Mouse (Mus musculus) lung, embryonic 16.5 days (tissue): ENCODE data around the gene Fchsd2. TPM values are rescaled to one million over a fixed set of nuclear protein-coding genes. Genes with fewer than 3 reads are reported as not detected.

ENCODE experiments used
- ATAC-seq: fragments of 200-750 bp; cut with Nextera tagmentation; 2 replicates; pipeline ENCODE4 v1.8.0; 2017; ENCODE audit warnings: low read depth, mild to moderate bottlenecking, moderate library complexity
- H3K27ac ChIP-seq: fragments of 300-500 bp; sonication (generic); 2 replicates; pipeline ENCODE4 v1.5.1; 2014; ENCODE audit warnings: mild to moderate bottlenecking, control low read depth, low read length
- H3K27me3 ChIP-seq: fragments of 300-500 bp; sonication (generic); 2 replicates; pipeline ENCODE4 v1.6.1; 2014; ENCODE audit warnings: low read depth, low read length, mixed read lengths; ENCODE audit not compliant: control insufficient read depth, insufficient read depth
- H3K36me3 ChIP-seq: fragments of 300-500 bp; sonication (generic); 2 replicates; pipeline ENCODE4 v1.6.1; 2014; ENCODE audit warnings: low read length; ENCODE audit not compliant: control insufficient read depth, insufficient read depth
- H3K4me1 ChIP-seq: fragments of 300-500 bp; sonication (generic); replicated peaks from 2 replicates; pipeline ENCODE4 v1.6.1; 2014; ENCODE audit warnings: low read length, mixed read lengths; ENCODE audit not compliant: control insufficient read depth, insufficient read depth
- H3K4me2 ChIP-seq: fragments of 300-500 bp; sonication (generic); 2 replicates; pipeline ENCODE4 v1.6.1; 2014; ENCODE audit warnings: low read depth, low read length, control low read depth
- H3K4me3 ChIP-seq: fragments of 300-500 bp; sonication (generic); 2 replicates; pipeline ENCODE4 v1.5.1; 2014; ENCODE audit warnings: mild to moderate bottlenecking, low read length, control low read depth
- H3K9ac ChIP-seq: fragments of 300-500 bp; sonication (generic); 2 replicates; pipeline ENCODE4 v1.6.1; 2014; ENCODE audit warnings: low read length, control low read depth
- H3K9me3 ChIP-seq: fragments of 300-500 bp; sonication (generic); 2 replicates; pipeline ENCODE4 v1.6.1; 2016; ENCODE audit warnings: low read length; ENCODE audit not compliant: control insufficient read depth
- whole genome bisulfite sequencing: fragments of 180-500 bp; shearing (Covaris S2); extraction: QIAGEN DNeasy Blood & Tissue Kit; methylation state at CpG from one replicate; pipeline ENCODE4 v1.1.7; 2014; 5-methylcytosine and 5-hydroxymethylcytosine counted together
- polyA plus RNA-seq: library from polyadenylated mRNA; unstranded; fragments of >200 nt; fragmentation: Nextera tagmentation; extraction: Ambion mirVana; gene quantifications from 2 replicates; pipeline ENCODE4 v1.2.1, GENCODE M21; 2015

The Fchsd2 gene
- polyA plus RNA-seq, 1 experiment from 2014 or later: 22.3 TPM

DNA sequence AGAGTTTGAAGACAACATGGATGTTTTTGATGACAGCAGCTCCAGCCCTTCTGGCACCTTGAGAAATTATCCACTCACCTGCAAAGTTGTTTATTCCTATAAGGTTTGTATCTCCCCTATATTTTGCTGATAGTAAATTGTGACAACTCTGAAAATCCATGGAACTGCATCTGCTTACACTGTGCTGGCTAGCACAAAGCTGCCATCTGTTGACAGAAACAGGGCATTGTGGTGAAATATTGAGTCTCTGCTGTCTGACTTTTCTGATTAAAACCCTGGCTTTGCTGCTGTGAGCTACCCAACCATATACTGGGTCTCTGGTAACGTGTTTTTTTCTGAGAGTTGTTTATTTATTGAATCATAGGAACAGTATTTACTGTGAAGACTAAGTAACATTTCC, 178.9 kb downstream of the Fchsd2 start:
- no peaks in the 10 kb centered on the region for H3K27me3 ChIP-seq
- WGBS: 63% methylated on average over 1 of the region's 1 CpGs
- H3K4me3 ChIP-seq: no peak overlapping the region

GRCm38 (mm10) chr7:101272466-101273160, 179.9 kb downstream of the Fchsd2 start:
- no peak overlapping the region for H3K4me2 ChIP-seq
- H3K27me3 ChIP-seq: no peaks in the 10 kb centered on the region
- no peak overlapping the region for H3K27ac ChIP-seq
- H3K36me3 ChIP-seq: peaks cover 10% of the 10 kb centered on the region; the same call in 1 of the 2 replicates
- no peaks in the 10 kb centered on the region; the same call in 1 of the 2 replicates for H3K4me1 ChIP-seq
- no peaks in the 10 kb centered on the region for H3K9me3 ChIP-seq
- H3K9ac ChIP-seq: no peak overlapping the region
- H3K4me3 ChIP-seq: no peak overlapping the region
- no peak for ATAC-seq
- 75% methylated on average over 8 of the region's 8 CpGs for WGBS

More for the DNA sequence above, 178.9 kb downstream of the Fchsd2 start:
- no peak for ATAC-seq
- H3K9ac ChIP-seq: no peak overlapping the region
- H3K36me3 ChIP-seq: peaks cover 5% of the 10 kb centered on the region; the same call in 1 of the 2 replicates
- H3K4me2 ChIP-seq: no peak overlapping the region
- H3K9me3 ChIP-seq: no peaks in the 10 kb centered on the region
- peaks cover 6% of the 10 kb centered on the region for H3K4me1 ChIP-seq
- no peak overlapping the region for H3K27ac ChIP-seq

DNA sequence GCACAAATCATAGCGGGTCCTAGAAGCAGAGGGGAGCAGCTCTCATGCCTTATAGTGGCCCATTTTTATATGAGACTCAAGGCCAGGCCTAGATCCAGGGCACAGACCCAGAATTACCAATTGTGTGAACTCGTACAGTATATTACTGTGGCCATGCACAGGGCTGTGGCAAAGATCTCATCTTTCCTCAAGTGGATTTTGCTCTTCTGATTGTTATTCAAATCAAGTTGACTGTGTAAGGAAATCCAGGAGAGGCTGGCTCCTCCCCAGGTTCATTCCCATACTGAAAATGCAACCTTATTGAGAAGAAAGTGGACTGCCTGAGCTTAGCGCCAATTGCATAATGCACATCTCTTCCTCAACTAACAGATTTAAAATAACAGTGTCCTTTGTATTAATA, 190.1 kb downstream of the Fchsd2 start:
- 92% methylated on average over 3 of the region's 3 CpGs for WGBS
- Histone ChIP-seq H3K4me3 (no peak overlapping the region), H3K27ac (no peak overlapping the region), H3K4me1 (no peaks in the 10 kb centered on the region), H3K4me2 (no peak overlapping the region), H3K9me3 (no peaks in the 10 kb centered on the region), H3K9ac (no peak overlapping the region), H3K36me3 (peaks cover 16% of the 10 kb centered on the region), H3K27me3 (no peaks in the 10 kb centered on the region)
- ATAC-seq: no peak

DNA sequence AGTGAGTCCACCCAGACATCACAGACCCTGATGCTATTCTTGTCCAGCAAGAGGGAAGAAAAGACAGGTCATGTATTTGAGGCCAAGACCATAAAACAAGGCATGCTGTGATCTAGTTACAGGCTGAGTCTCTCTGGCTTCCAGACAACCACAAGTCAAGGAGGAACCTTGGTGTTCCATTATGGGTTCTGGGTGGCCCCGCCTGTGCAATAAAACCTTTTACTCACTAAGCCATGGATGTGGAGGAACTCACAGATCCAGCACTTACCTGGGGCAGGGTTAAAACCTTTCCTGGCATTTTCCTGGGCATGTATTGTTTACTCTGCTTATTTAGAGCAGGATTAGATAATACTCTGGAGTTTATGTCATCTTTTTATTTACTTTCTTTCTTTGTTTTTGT, 191.8 kb downstream of the Fchsd2 start:
- no peaks in the 10 kb centered on the region for H3K9me3 ChIP-seq
- H3K27me3 ChIP-seq: no peaks in the 10 kb centered on the region
- H3K4me1 ChIP-seq: no peaks in the 10 kb centered on the region
- peaks cover 10% of the 10 kb centered on the region for H3K36me3 ChIP-seq
- H3K9ac ChIP-seq: no peak overlapping the region
- H3K27ac ChIP-seq: no peak overlapping the region
- no peak overlapping the region for H3K4me2 ChIP-seq
- ATAC-seq: no peak
- H3K4me3 ChIP-seq: no peak overlapping the region
- 84% methylated on average over 1 of the region's 1 CpGs for WGBS

DNA sequence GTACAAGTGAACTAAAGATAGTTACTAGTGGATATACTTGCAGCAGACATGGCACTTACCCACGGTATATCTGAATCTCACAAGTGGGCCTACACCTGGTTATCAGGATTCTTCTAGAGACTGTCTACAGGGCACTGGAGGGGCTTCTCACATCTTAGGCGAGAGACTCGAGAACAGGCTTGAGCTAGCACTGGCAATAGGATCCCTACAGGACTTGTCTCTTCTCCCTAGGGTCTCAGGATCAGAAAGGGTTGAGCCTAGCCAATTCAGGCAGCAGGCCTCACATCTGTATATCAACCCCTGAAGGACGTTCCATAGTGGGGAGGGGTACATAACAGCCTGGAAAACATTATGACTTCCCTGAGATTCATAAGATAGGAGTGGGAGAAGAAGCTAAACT, 194.2 kb downstream of the Fchsd2 start:
- no peak for ATAC-seq
- Histone ChIP-seq H3K4me1 (no peaks in the 10 kb centered on the region), H3K9me3 (no peaks in the 10 kb centered on the region), H3K27ac (no peak overlapping the region), H3K27me3 (no peaks in the 10 kb centered on the region), H3K4me2 (no peak overlapping the region), H3K4me3 (no peak overlapping the region), H3K36me3 (peaks cover 14% of the 10 kb centered on the region), H3K9ac (no peak overlapping the region)
- 87% methylated on average over 4 of the region's 4 CpGs for WGBS

DNA sequence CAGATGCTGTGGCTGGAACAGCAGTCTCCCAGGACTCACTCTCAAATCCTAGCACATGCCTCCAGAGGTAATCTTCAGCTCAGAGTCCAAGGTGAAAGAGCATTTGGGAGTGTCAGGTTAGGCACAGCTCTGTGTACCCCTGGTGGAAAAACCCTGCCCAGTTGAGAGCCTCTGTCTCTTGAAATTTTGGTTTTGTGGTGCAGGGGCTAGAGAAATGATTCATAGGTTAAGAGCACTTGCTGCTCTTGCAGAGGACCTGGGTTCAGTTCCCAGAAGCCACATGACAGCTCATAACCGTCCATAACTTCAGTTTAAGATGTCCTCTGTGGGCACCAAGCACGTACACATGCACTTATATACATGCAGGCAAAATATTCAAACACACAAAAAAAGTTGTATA, 195.2 kb downstream of the Fchsd2 start:
- Histone ChIP-seq H3K4me3 (no peak overlapping the region), H3K4me1 (no peaks in the 10 kb centered on the region), H3K9ac (no peak overlapping the region), H3K4me2 (no peak overlapping the region), H3K27ac (no peak overlapping the region), H3K36me3 (peaks cover 8% of the 10 kb centered on the region; the same call in 1 of the 2 replicates), H3K27me3 (no peaks in the 10 kb centered on the region), H3K9me3 (no peaks in the 10 kb centered on the region)
- 77% methylated on average over 2 of the region's 2 CpGs for WGBS
- ATAC-seq: no peak

GRCm38 (mm10) chr7:101288436-101288835, 195.8 kb downstream of the Fchsd2 start:
- ATAC-seq: no peak
- no peak overlapping the region for H3K27ac ChIP-seq
- H3K9ac ChIP-seq: no peak overlapping the region
- H3K4me3 ChIP-seq: no peak overlapping the region
- WGBS: 28% methylated on average over 4 of the region's 4 CpGs
- no peak overlapping the region for H3K4me2 ChIP-seq
- no peaks in the 10 kb centered on the region for H3K9me3 ChIP-seq
- H3K36me3 ChIP-seq: peaks cover 8% of the 10 kb centered on the region; the same call in 1 of the 2 replicates
- H3K27me3 ChIP-seq: no peaks in the 10 kb centered on the region
- no peaks in the 10 kb centered on the region for H3K4me1 ChIP-seq

DNA sequence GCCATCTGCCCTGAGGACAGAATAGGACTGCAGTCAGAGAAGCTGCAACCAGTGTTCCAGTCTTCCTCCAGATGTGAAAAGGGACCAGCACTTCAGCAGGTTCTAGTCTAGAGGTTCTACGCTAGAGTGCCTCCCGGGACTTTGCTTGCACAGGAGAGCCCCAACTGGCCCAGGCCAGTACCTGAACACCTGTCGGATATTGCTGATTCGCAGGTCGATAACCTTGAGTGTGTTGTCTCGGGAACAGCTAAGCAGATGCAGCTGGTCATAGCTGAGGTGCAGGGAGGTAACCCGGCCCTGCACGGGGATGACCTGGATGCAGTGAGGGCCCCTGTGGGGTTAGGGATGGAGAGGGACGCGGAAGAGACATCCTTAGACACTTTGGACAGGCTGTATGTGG, 197.7 kb downstream of the Fchsd2 start:
- Histone ChIP-seq H3K9ac (no peak overlapping the region), H3K36me3 (peaks cover 8% of the 10 kb centered on the region; the same call in 1 of the 2 replicates), H3K27me3 (no peaks in the 10 kb centered on the region), H3K9me3 (no peaks in the 10 kb centered on the region), H3K27ac (no peak overlapping the region), H3K4me2 (no peak overlapping the region), H3K4me3 (no peak overlapping the region), H3K4me1 (no peaks in the 10 kb centered on the region; the same call in 1 of the 2 replicates)
- WGBS: 90% methylated on average over 10 of the region's 10 CpGs
- ATAC-seq: no peak

DNA sequence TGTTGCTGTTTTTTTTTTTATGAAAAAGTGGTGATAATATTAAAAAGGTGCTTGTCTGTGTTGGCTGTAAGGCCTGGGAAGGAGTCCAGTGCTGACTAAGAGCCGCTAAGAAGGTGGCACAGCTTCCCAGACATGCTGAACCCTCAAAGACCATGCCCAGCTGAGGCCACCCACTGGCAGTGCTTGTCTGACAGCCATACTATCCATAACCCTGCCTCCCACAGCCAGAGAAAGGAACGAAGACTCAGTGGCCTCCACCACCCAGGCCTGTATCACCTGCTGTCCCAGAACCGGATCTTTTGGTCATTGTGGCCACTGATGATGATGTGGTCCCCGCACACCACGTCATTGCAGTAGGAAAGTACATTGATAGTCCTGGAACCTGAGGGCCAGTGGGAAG, 198.5 kb downstream of the Fchsd2 start:
- Histone ChIP-seq H3K27ac (no peak overlapping the region), H3K27me3 (no peaks in the 10 kb centered on the region), H3K4me2 (no peak overlapping the region), H3K4me1 (peaks cover under 1% of the 10 kb centered on the region), H3K36me3 (peaks cover 4% of the 10 kb centered on the region; the same call in 1 of the 2 replicates), H3K9me3 (no peaks in the 10 kb centered on the region), H3K9ac (no peak overlapping the region), H3K4me3 (no peak overlapping the region)
- WGBS: 84% methylated on average over 5 of the region's 5 CpGs
- no peak for ATAC-seq
